15 mouse cellular contexts compared by ENCODE assay signal in genomic region chr8:121613419-121613818, GRCm38 (mm10). TPM values are rescaled to one million over a fixed set of nuclear protein-coding genes. Genes with fewer than 3 reads are reported as not detected.
"Had no signal": no experiment of that assay in that cellular context is flagged by ENCODE, and none has a peak within 500 bp of the region (broad histone marks: within the 10 kb centered on the region; RNA-seq: fewer than 3 reads in every experiment).

No protein-coding gene starts in this region.

- H3K27me3 ChIP-seq: liver, embryonic 15.5 days; neural tube, embryonic 12.5 days; stomach, embryonic 15.5 days had no signal

- H3K4me3 ChIP-seq: left cerebral cortex, adult 2 months; limb, embryonic 10.5 days; liver, embryonic 15.5 days; neural tube, embryonic 12.5 days; stomach, embryonic 15.5 days had no signal

- H3K4me2 ChIP-seq: liver, embryonic 11.5 days; liver, embryonic 15.5 days; neural tube, embryonic 12.5 days; stomach, embryonic 15.5 days had no signal

- H3K4me1 ChIP-seq: limb, embryonic 10.5 days; liver, embryonic 15.5 days; neural tube, embryonic 12.5 days; stomach, embryonic 15.5 days had no signal

- H3K36me3 ChIP-seq: liver, embryonic 15.5 days had no signal

- DNase-seq: kidney, postnatal 10 days; kidney, postnatal 4 days; lung, adult 2 months; lung, postnatal 36 days; midbrain, embryonic 14.5 days; right cerebral cortex, postnatal 14 days; thymus, adult 2 months; thymus, postnatal 25 days had no signal

- H3K9me3 ChIP-seq: limb, embryonic 10.5 days; liver, embryonic 15.5 days; neural tube, embryonic 12.5 days; stomach, embryonic 15.5 days had no signal

- H3K27ac ChIP-seq: left cerebral cortex, adult 2 months; limb, embryonic 10.5 days; liver, embryonic 15.5 days; neural tube, embryonic 12.5 days; stomach, embryonic 15.5 days had no signal

- H3K9ac ChIP-seq: liver, embryonic 15.5 days; neural tube, embryonic 12.5 days; stomach, embryonic 15.5 days had no signal

RNA-seq across cellular contexts. Expression of gene Zcchc14, which starts 39.3 kb away (rescaled TPM):
- total RNA-seq: monocyte, adult 5-6 weeks had no signal
